In genomic region chr9:102216746-102217566, GRCm38 (mm10) we compare ENCODE assay signal across 11 mouse cellular contexts.
DNase-seq lines count a peak whose midpoint lies in the region; ATAC-seq and TF ChIP-seq lines count a peak whose summit lies in the region.
"Had no signal": no experiment of that assay in that cellular context is flagged by ENCODE, and none has a peak within 500 bp of the region (broad histone marks: within the 10 kb centered on the region; RNA-seq: fewer than 3 reads in every experiment).

No protein-coding gene starts in this region.

- 0 out of 2 replicates have a peak overlapping the region, but pooled peaks have one; percentile 3 for H3K27ac ChIP-seq in midbrain, embryonic 15.5 days
- H3K27ac ChIP-seq in midbrain, postnatal 0 days (ENCODE audit: low read depth, low read length) = no peak overlapping the region
- no peak overlapping the region for H3K27ac ChIP-seq in stomach, postnatal 0 days (replicated peaks)
- H3K27ac ChIP-seq: liver, embryonic 12.5 days had no signal

- no peaks in the 10 kb centered on the region for H3K27me3 ChIP-seq in midbrain, embryonic 15.5 days (replicated peaks)
- H3K27me3 ChIP-seq in midbrain, postnatal 0 days (ENCODE audit: insufficient read depth, low read length) = no peaks in the 10 kb centered on the region
- no peaks in the 10 kb centered on the region for H3K27me3 ChIP-seq in stomach, postnatal 0 days (ENCODE audit: control insufficient read depth, insufficient read depth, low read length)
- H3K27me3 ChIP-seq: liver, embryonic 12.5 days had no signal

- H3K9me3 ChIP-seq in midbrain, embryonic 15.5 days = no peaks in the 10 kb centered on the region
- H3K9me3 ChIP-seq in midbrain, postnatal 0 days (ENCODE audit: low read length) = no peaks in the 10 kb centered on the region
- no peaks in the 10 kb centered on the region for H3K9me3 ChIP-seq in stomach, postnatal 0 days (ENCODE audit: control insufficient read depth, low read length)
- H3K9me3 ChIP-seq: liver, embryonic 12.5 days had no signal

- no peak for TF ChIP-seq EP300 in stomach, postnatal 0 days (optimal IDR thresholded peaks at IDR 0.05)

- no peak for TF ChIP-seq CTCF in midbrain, postnatal 0 days (IDR thresholded peaks at IDR 0.05)
- no peak for TF ChIP-seq CTCF in stomach, postnatal 0 days (IDR thresholded peaks at IDR 0.05; ENCODE audit: low read depth)

- DNase-seq in cerebellum, postnatal 36 days = peak; percentile 34 to 45
- no peak for DNase-seq in cerebellum, adult 8-10 months
- no peak for DNase-seq in midbrain, postnatal 0 days (ENCODE audit: low spot score)
- DNase-seq in lung, adult 18-20 months = peak; percentile 41 to 54
- no peak for DNase-seq in stomach, postnatal 0 days (ENCODE audit: low spot score)
- no peak for DNase-seq in heart, adult 8-10 months (ENCODE audit: low spot score)
- DNase-seq: gastrocnemius, postnatal 14 days; heart, postnatal 10 days had no signal

- H3K4me1 ChIP-seq in midbrain, embryonic 15.5 days = peaks cover 38% of the 10 kb centered on the region
- H3K4me1 ChIP-seq in midbrain, postnatal 0 days (ENCODE audit: insufficient read depth, low read length) = peaks cover 15% of the 10 kb centered on the region
- no peaks in the 10 kb centered on the region for H3K4me1 ChIP-seq in stomach, postnatal 0 days (replicated peaks; ENCODE audit: control insufficient read depth, insufficient read depth)
- H3K4me1 ChIP-seq: liver, embryonic 12.5 days had no signal

- no peak overlapping the region for H3K9ac ChIP-seq in midbrain, embryonic 15.5 days
- H3K9ac ChIP-seq in midbrain, postnatal 0 days (replicated peaks; ENCODE audit: low read length, poor library complexity, severe bottlenecking) = no peak overlapping the region
- H3K9ac ChIP-seq in stomach, postnatal 0 days (ENCODE audit: low read length) = no peak overlapping the region
- H3K9ac ChIP-seq: liver, embryonic 12.5 days had no signal

- no peak overlapping the region for H3K4me3 ChIP-seq in midbrain, embryonic 15.5 days
- no peak overlapping the region for H3K4me3 ChIP-seq in midbrain, postnatal 0 days (ENCODE audit: low read depth, low read length)
- H3K4me3 ChIP-seq in stomach, postnatal 0 days (ENCODE audit: low read depth, low read length) = no peak overlapping the region
- H3K4me3 ChIP-seq: liver, embryonic 12.5 days had no signal

- WGBS in midbrain, embryonic 15.5 days = 54% methylated on average over 7 of the region's 7 CpGs
- WGBS in midbrain, postnatal 0 days = 68% methylated on average over 7 of the region's 7 CpGs
- WGBS in stomach, postnatal 0 days = 50% methylated on average over 7 of the region's 7 CpGs

- no peaks in the 10 kb centered on the region; the same call in 1 of the 2 replicates for H3K36me3 ChIP-seq in midbrain, embryonic 15.5 days (replicated peaks)
- H3K36me3 ChIP-seq in midbrain, postnatal 0 days (ENCODE audit: insufficient read depth, low read length) = peaks cover 8% of the 10 kb centered on the region
- no peaks in the 10 kb centered on the region for H3K36me3 ChIP-seq in stomach, postnatal 0 days (ENCODE audit: control insufficient read depth, insufficient read depth, low read length)
- H3K36me3 ChIP-seq: liver, embryonic 12.5 days had no signal

- no peak overlapping the region for H3K4me2 ChIP-seq in midbrain, embryonic 15.5 days
- no peak overlapping the region for H3K4me2 ChIP-seq in midbrain, postnatal 0 days (ENCODE audit: low read depth, low read length, poor library complexity, severe bottlenecking)
- no peak overlapping the region for H3K4me2 ChIP-seq in stomach, postnatal 0 days (replicated peaks; ENCODE audit: low read depth)
- H3K4me2 ChIP-seq: liver, embryonic 12.5 days had no signal

- 0 out of 2 replicates have a peak, but pooled peaks have one; percentile 25 for ATAC-seq in midbrain, embryonic 15.5 days (replicated peaks)
- ATAC-seq in midbrain, postnatal 0 days (ENCODE audit: low FRiP score) = no peak
- ATAC-seq in stomach, postnatal 0 days (ENCODE audit: low FRiP score, low TSS enrichment) = 0 out of 2 replicates have a peak, but pooled peaks have one; percentile 18
- no peak for ATAC-seq in inflammation-experienced regulatory T-cells, adult 6 months
- ATAC-seq: liver, embryonic 12.5 days had no signal

Comparison
In these comparisons a context has a peak if more than half of its experiments do, and no peak if none do; other contexts are left out.
1. DNase-seq: peak in cerebellum, postnatal 36 days (2 of 2) and lung, adult 18-20 months (2 of 2); none in cerebellum, adult 8-10 months (single experiment), midbrain, postnatal 0 days (single experiment), stomach, postnatal 0 days (single experiment) and heart, adult 8-10 months (single experiment).
2. ATAC-seq: peak in midbrain, embryonic 15.5 days (single experiment) and stomach, postnatal 0 days (single experiment); none in midbrain, postnatal 0 days (single experiment) and inflammation-experienced regulatory T-cells, adult 6 months (single experiment).